Mouse (Mus musculus) liver, embryonic 14.5 days (tissue): ENCODE measurements at regions not wholly inside any gene's neighbourhood (a gene's known extent, or its start where the extent isn't known, plus 50 kb on each side); places are given as distances from the start of the nearest gene placed in this dataset.

Experiments used
- CTCF ChIP-seq: IDR thresholded peaks from 2 replicates; pipeline ENCODE4 v1.5.1; 2016; ENCODE audit warnings: antibody characterized with exemption, low read depth, control low read depth
- EP300 ChIP-seq: IDR thresholded peaks from 2 replicates; pipeline ENCODE4 v1.6.1; 2016; ENCODE audit warnings: antibody characterized with exemption, low read depth

DNA sequence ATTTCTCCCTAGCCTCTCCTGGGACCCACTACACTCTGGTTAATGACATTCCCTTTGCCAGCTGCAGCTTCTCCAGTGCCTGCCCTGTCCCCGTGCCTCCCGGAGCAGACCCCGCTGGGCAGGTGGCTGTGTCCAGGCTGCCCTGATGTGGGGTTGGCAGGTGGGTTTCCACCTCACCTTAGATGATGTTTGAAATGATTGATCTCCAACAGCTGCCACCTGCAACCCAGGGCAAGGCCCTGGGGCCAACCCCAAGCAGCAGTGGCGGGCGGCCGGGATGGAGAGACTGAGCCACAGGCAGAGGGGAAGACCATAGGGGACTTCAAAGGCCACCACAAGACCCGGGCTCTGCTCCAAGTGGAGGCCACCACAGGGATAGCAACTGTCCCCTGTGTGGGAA, 93.6 kb upstream of the Mvb12b start:
- TF ChIP-seq CTCF (no peak), EP300 (no peak)
